Mouse (Mus musculus) midbrain, embryonic 10.5 days (tissue): Measurements from ENCODE around the gene Gm47289. TPM values are rescaled to one million over a fixed set of nuclear protein-coding genes. Genes with fewer than 3 reads are reported as not detected.
A peak's percentile ranks its signal among the peaks of the same experiment; 100 is the strongest.

Source experiments
- DNase-seq: peaks from one replicate; pipeline ENCODE4 v3.0.0-alpha.2; 2017; ENCODE audit warnings: low spot score
- H3K27ac ChIP-seq: fragments of 300-500 bp; sonication (generic); replicated peaks from 2 replicates; pipeline ENCODE4 v1.5.1; 2016; ENCODE audit warnings: mild to moderate bottlenecking
- H3K27me3 ChIP-seq: fragments of 300-500 bp; sonication (generic); 2 replicates; pipeline ENCODE4 v1.6.1; 2016; ENCODE audit warnings: low read depth, mild to moderate bottlenecking; ENCODE audit not compliant: poor library complexity, severe bottlenecking
- H3K36me3 ChIP-seq: fragments of 300-500 bp; sonication (generic); 2 replicates; pipeline ENCODE4 v1.6.1; 2016; ENCODE audit warnings: mild to moderate bottlenecking, moderate library complexity
- H3K4me1 ChIP-seq: fragments of 300-500 bp; sonication (generic); 2 replicates; pipeline ENCODE4 v1.6.1; 2016
- H3K4me3 ChIP-seq: fragments of 300-500 bp; sonication (generic); 2 replicates; pipeline ENCODE4 v1.5.1; 2016; ENCODE audit warnings: mild to moderate bottlenecking, moderate library complexity
- H3K9me3 ChIP-seq: fragments of 300-500 bp; sonication (generic); replicated peaks from 2 replicates; pipeline ENCODE4 v1.6.1; 2016; ENCODE audit warnings: mild to moderate bottlenecking
- WGBS: fragments of 180-500 bp; shearing (Covaris S2); methylation state at CpG from one replicate; pipeline ENCODE4 v1.1.7; 2016; 5-methylcytosine and 5-hydroxymethylcytosine counted together
- polyA plus RNA-seq: library from polyadenylated mRNA; unstranded; fragments of >200 nt; fragmentation: Nextera tagmentation; extraction: Ambion mirVana; gene quantifications from 2 replicates; pipeline ENCODE4 v1.2.1, GENCODE M21; 2016

The Gm47289 gene
- polyA plus RNA-seq, result not detected in 2 replicates

- Histone ChIP-seq H3K4me3 (no peak within 1 kb of the TSS), H3K9me3 (no peaks in the 10 kb centered on the region), H3K36me3 (no peaks in the 10 kb centered on the region), H3K27me3 (peaks cover 34% of the 10 kb centered on the region), H3K27ac (no peak within 1 kb of the TSS), H3K4me1 (peaks cover 11% of the 10 kb centered on the region)
- DNase-seq, result no peak
- 63% methylated on average over 4 of the region's 4 CpGs for WGBS
These were observed at the start of gene Gm47289 for GRCm38 (mm10) chr9:119158861-119159260. Gene Gm47289 (plus strand): TSS chr9:119159161.

- Histone ChIP-seq H3K4me1 (peaks cover 16% of the 10 kb centered on the region), H3K9me3 (no peaks in the 10 kb centered on the region), H3K4me3 (no peak overlapping the region), H3K36me3 (no peaks in the 10 kb centered on the region), H3K27me3 (no peaks in the 10 kb centered on the region), H3K27ac (0 out of 2 replicates have a peak overlapping the region, but pooled peaks have one; percentile 46)
- 51% methylated on average over 12 of the region's 12 CpGs for WGBS
- no peak for DNase-seq
These were observed 49.1 kb upstream of the Gm47289 start for GRCm38 (mm10) chr9:119109685-119110353.

- H3K4me3 ChIP-seq, result no peak overlapping the region
- no peaks in the 10 kb centered on the region for H3K36me3 ChIP-seq
- WGBS, result 44% methylated on average over 3 of the region's 3 CpGs
- DNase-seq, result no peak
- no peaks in the 10 kb centered on the region for H3K9me3 ChIP-seq
- H3K4me1 ChIP-seq, result peaks cover 16% of the 10 kb centered on the region
- H3K27me3 ChIP-seq, result no peaks in the 10 kb centered on the region
- H3K27ac ChIP-seq, result peak overlapping the region; percentile 74
These were observed 48.3 kb upstream of the Gm47289 start for GRCm38 (mm10) chr9:119110640-119111039.

- H3K36me3 ChIP-seq, result no peaks in the 10 kb centered on the region
- no peaks in the 10 kb centered on the region for H3K27me3 ChIP-seq
- no peak for DNase-seq
- 90% methylated on average over 17 of the region's 17 CpGs for WGBS
- H3K9me3 ChIP-seq, result no peaks in the 10 kb centered on the region
- H3K4me3 ChIP-seq, result no peak overlapping the region
- H3K27ac ChIP-seq, result no peak overlapping the region
- peaks cover 16% of the 10 kb centered on the region for H3K4me1 ChIP-seq
These were observed 44.0 kb upstream of the Gm47289 start for GRCm38 (mm10) chr9:119114911-119115310.

- no peak for DNase-seq
- H3K9me3 ChIP-seq, result no peaks in the 10 kb centered on the region
- 90% methylated on average over 19 of the region's 19 CpGs for WGBS
- H3K27ac ChIP-seq, result no peak overlapping the region
- no peaks in the 10 kb centered on the region for H3K36me3 ChIP-seq
- no peaks in the 10 kb centered on the region for H3K27me3 ChIP-seq
- no peak overlapping the region for H3K4me3 ChIP-seq
- peaks cover 23% of the 10 kb centered on the region for H3K4me1 ChIP-seq
These were observed 39.4 kb upstream of the Gm47289 start for GRCm38 (mm10) chr9:119119409-119120167.

- Histone ChIP-seq H3K4me3 (no peak overlapping the region), H3K27ac (no peak overlapping the region), H3K27me3 (no peaks in the 10 kb centered on the region), H3K36me3 (no peaks in the 10 kb centered on the region), H3K9me3 (no peaks in the 10 kb centered on the region), H3K4me1 (peaks cover 23% of the 10 kb centered on the region)
- 80% methylated on average over 3 of the region's 3 CpGs for WGBS
- no peak for DNase-seq
These were observed 38.8 kb upstream of the Gm47289 start for GRCm38 (mm10) chr9:119120168-119120560.

GRCm38 (mm10) chr9:119122596-119123369 is 36.2 kb upstream of the Gm47289 start:
- 87% methylated on average over 18 of the region's 18 CpGs for WGBS
- DNase-seq, result no peak
- no peaks in the 10 kb centered on the region for H3K36me3 ChIP-seq

GRCm38 (mm10) chr9:119128436-119129181 is 30.4 kb upstream of the Gm47289 start:
- Histone ChIP-seq H3K27ac (no peak overlapping the region), H3K27me3 (no peaks in the 10 kb centered on the region), H3K36me3 (no peaks in the 10 kb centered on the region), H3K9me3 (no peaks in the 10 kb centered on the region), H3K4me3 (no peak overlapping the region), H3K4me1 (peaks cover 19% of the 10 kb centered on the region)
- WGBS, result 83% methylated on average over 12 of the region's 12 CpGs
- no peak for DNase-seq

More at GRCm38 (mm10) chr9:119122596-119123369, 36.2 kb upstream of the Gm47289 start:
- Histone ChIP-seq H3K9me3 (no peaks in the 10 kb centered on the region), H3K4me3 (no peak overlapping the region), H3K4me1 (peaks cover 23% of the 10 kb centered on the region), H3K27me3 (no peaks in the 10 kb centered on the region), H3K27ac (no peak overlapping the region)

GRCm38 (mm10) chr9:119130692-119131091 is 28.3 kb upstream of the Gm47289 start:
- WGBS, result 70% methylated on average over 5 of the region's 5 CpGs
- no peaks in the 10 kb centered on the region for H3K27me3 ChIP-seq
- no peaks in the 10 kb centered on the region for H3K36me3 ChIP-seq
- no peak for DNase-seq
- peaks cover 14% of the 10 kb centered on the region for H3K4me1 ChIP-seq
- no peak overlapping the region for H3K4me3 ChIP-seq
- no peak overlapping the region for H3K27ac ChIP-seq
- no peaks in the 10 kb centered on the region for H3K9me3 ChIP-seq

GRCm38 (mm10) chr9:119138836-119139235 is 20.1 kb upstream of the Gm47289 start:
- WGBS, result 80% methylated on average over 2 of the region's 2 CpGs
- no peak overlapping the region for H3K4me3 ChIP-seq
- no peak for DNase-seq
- no peak overlapping the region for H3K27ac ChIP-seq
- no peaks in the 10 kb centered on the region for H3K36me3 ChIP-seq
- no peaks in the 10 kb centered on the region for H3K9me3 ChIP-seq
- no peaks in the 10 kb centered on the region for H3K27me3 ChIP-seq
- no peaks in the 10 kb centered on the region for H3K4me1 ChIP-seq

- 86% methylated on average over 5 of the region's 5 CpGs for WGBS
- no peak overlapping the region for H3K27ac ChIP-seq
- no peaks in the 10 kb centered on the region for H3K9me3 ChIP-seq
- no peak for DNase-seq
- H3K4me3 ChIP-seq, result no peak overlapping the region
- H3K27me3 ChIP-seq, result no peaks in the 10 kb centered on the region
- H3K36me3 ChIP-seq, result no peaks in the 10 kb centered on the region
- H3K4me1 ChIP-seq, result peaks cover 9% of the 10 kb centered on the region
These were observed 16.9 kb upstream of the Gm47289 start for GRCm38 (mm10) chr9:119142066-119142465.

- Histone ChIP-seq H3K27ac (no peak overlapping the region), H3K9me3 (no peaks in the 10 kb centered on the region), H3K4me1 (peaks cover 9% of the 10 kb centered on the region), H3K4me3 (no peak overlapping the region), H3K36me3 (no peaks in the 10 kb centered on the region), H3K27me3 (no peaks in the 10 kb centered on the region)
- WGBS, result 78% methylated on average over 9 of the region's 9 CpGs
- no peak for DNase-seq
These were observed 15.6 kb upstream of the Gm47289 start for GRCm38 (mm10) chr9:119143372-119143771.
